Mouse (Mus musculus): ENCODE results near the gene Fam49a. TPM values are rescaled to one million over a fixed set of nuclear protein-coding genes. Genes with fewer than 3 reads are reported as not detected.

The Fam49a gene
- 40.6 to 48.8 TPM (median 47.9 TPM) in 4 replicates for total RNA-seq (2023; ENCODE audit: inconsistent age)

DNA sequence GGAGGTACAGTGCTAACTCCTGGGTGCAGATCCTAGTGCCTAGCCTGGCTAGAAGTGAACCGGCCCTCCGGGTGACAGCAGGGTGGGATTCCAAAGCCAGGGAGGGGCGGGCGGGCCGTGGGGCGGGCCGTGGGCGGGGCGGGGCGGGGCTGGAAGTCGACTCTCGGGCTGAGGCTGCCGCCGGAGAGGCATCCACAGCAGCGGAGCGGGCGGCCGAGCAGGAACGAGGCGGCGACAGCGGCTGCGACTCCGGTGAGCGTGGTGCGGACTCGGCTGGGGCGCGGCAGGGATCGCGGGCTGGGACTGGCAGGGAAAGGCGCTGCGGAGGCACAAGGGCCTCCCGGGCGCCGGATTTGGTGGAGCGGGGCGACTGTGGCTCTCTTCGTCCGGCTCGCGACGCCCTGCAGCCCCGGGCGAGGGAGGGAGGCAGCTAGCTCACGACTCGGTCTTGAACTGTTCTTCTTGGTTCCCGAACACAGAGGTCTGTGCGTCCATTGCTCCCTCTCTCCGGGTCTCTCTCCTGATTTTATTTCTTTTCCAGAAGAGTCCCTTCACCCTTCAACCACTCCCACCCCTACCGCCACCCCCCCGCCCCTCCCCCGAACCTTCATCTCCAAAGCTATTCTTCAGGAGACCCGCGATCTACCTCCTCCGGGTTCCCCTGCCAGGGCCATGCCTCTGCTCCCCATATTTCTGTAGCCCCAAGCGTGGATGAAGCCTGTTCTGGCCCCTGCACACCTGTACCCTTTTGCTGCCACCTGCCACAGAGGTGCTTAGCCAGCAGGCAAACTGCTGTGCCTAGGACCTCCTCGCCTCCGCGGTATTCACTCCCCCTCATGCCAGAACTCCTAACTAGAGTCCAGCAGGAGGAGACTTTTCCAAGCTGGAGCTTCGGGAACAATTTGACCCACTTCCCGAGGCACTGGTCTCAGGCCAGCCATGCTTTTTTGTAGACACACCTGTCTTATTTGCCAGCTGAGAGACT lies at the start of gene Fam49a:
Fam49a (plus strand) TSS at position 153 of the 985 bp plus-strand sequence.

Data from B cell, adult (primary cell).